Mouse (Mus musculus) lung, postnatal 36 days (tissue): ENCODE measurements at regions not wholly inside any gene's neighbourhood (a gene's known extent, or its start where the extent isn't known, plus 50 kb on each side); places are given as distances from the start of the nearest gene placed in this dataset.

ENCODE experiments used
- DNase-seq: peaks from one replicate; pipeline ENCODE4 v3.0.0; 2022; ENCODE audit warnings: mixed read lengths

DNA sequence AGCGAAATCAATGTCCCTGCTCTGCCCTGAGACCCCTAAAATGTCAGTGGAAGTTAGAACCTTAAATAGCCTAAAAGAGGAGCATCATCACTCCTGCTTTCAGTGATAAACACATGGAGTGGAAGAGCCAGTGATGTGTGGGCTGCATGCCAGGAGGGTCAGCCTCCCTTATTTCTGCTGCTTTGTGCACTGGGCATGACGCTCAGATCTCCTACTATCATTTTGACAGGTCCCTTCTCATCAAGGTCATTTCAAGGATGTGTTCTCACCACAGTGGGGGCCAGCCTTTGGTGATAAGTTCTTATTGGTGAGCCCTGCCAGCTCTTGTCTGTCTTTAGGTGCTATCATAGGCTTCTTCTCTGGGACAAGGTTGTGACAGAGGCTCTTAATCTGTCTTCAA lies 215.5 kb upstream of the Dynlrb2 start:
- no peak for DNase-seq

DNA sequence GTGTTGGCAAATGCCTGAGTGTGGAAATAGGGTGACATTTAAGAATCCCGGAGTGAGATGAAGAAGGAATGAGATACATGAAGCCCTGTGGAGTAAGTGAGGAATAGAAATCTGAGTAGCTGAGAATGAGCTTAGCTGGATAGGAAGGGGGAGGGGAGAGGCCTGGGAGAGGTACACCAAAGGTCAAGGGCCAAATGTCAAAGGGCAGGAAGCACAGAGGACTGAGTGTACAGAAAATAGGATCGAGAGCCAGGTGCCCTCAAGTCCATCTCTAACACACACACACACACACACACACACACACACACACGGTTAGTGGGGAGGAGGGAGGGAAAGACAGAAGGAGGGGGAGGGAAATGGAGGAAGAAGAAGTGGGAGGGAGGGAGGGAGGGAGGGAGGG lies 220.8 kb upstream of the Dynlrb2 start:
- DNase-seq, result no peak

DNA sequence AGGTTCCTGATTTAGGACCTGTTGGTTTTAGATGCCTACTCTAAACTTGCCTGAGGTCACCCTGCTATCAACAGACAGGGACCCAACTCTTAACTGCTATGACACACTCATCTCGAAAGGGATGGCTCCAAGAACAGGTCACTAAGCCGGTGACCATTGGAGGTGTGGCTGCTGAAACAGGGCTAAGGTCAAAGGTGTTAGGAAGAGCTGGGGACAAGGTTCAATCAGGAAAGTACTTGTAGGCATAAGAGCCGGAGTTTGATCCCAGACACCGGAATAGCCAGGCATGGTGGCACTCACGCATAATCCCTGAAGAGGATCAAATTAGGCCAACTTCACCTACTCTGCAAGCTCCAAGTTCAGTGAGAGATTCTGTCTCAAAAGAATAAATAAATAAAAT lies 222.4 kb upstream of the Dynlrb2 start:
- DNase-seq, result no peak

DNA sequence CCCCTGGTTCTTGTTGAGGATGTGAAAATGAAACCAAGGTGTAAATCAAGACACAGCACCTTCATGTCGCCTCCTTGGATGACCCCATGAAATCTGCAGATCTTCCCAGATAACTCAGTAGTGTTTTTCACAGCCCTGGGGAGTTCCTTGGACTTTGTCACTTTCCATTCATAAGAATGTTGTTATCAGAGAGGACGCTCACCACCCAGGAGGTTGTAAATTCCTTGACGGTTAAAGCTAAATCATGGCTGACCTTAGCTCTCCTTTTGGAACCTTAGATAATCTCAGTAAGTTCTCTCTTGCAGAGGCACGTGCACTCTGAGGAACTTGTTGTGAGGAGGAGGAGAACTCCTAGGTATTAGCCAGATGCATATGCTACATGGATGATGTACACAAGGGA lies 229.8 kb upstream of the Dynlrb2 start:
- no peak for DNase-seq

DNA sequence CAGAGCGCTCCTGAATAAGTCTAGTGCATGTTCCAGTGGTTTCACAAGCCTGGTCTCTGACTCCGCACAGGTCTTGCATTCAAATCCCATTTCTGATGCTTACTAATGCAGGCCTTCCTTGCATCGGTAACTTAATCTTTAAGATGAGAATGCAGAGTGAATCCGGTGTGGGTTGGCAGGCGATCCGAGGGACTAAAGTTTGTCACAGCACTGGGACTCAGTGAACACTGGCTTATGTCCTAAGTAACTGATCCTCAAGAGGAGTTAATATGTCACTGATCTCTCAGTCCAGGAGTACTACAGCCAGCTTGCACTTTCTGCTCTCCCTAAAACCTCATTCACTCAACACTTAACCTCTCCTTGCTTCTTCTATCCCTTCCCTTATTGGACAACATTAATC lies 233.5 kb upstream of the Dynlrb2 start:
- no peak for DNase-seq

DNA sequence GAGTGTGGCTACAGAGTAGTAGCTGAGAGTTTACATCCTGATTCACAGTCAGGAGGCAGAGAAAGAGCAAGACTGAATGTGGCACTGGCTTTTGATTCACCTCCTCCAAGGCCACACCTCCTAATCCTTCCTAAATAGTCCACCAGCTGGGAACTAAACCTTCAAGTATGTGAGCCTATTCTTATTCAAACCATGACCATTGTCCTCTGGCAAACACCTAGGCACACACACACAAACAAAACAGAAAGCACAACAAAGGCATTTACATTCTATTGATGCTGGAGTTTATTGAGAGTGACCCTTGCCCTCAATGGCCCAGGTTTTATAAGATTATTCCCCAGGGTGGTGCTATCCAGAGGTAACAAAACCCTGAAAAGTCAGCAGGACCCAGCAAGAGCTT lies 235.4 kb upstream of the Dynlrb2 start:
- no peak for DNase-seq

DNA sequence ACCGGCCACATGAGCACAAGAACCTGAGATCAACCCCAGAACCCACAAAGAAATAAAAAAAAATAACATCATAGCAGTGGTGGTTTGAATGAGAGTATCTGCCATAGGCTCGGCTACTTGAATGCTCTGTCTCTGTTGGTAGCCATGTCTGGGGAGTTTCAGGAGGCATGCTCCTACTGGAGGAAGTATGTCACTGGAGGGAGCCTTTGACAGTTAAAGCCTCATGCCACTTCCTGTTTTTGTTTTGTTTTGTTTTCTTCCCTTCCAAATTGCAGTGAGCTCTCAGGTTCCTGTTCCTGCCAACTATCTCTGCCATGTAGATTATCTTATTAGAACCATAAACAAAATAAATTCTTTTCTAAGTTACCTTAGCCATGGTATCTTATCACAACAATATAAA lies 236.1 kb upstream of the Dynlrb2 start:
- DNase-seq, result no peak

DNA sequence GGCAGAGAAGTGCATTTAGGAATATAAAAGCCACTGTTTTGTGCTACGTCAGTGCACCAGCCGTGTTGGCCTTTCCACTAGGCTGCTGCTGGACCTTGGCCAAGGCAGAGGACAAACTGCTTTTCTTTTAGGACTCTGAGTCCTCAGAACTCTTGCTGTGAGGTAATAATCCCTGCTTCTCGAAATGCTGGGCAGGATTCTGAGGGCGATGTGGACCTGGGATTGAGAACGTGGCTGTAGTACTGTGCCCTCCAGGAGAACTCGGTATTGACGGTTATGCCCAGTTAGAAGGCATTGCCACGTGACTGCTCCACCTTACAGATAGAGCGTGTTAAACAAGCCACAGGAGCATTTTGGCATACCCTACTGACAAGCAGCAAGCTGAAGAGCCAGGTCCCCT lies 236.6 kb upstream of the Dynlrb2 start:
- peak; percentile 22 for DNase-seq

DNA sequence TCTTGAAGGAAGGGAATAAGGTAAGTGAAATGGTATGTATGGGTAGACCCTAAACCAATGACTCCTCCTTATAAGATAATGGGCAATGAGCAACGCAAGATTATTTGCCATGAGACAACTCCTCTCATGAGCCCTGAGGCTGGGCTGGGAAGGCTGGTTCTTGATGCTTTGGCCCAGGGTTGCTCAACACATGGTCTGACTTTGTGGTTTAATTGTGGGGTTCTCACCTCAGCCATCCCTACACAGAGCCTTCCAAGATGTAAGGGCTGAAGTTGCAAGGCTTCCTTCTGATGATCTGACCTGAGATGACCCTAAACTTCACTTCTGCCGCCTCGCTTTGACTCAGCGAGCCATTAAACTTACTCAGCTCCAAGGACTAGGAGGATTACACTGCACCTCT lies 237.8 kb upstream of the Dynlrb2 start:
- no peak for DNase-seq

DNA sequence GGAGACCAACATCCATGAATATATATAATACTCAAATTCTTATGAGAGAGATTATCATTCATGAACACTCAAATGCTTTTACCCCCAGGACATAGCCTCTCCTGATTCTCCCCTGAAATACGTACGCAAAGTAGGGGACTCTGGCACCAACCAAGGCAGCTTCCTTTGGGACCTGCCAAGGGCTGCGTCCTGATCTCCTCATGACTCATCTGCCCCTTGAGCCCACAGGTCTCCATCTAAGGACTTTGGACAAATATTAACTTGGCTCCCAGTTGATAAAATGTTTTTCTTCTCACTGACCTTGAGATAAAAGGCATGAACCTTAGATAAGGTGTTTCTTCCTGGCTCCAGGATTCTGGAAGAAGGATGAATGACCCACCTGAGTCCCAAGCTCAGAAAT lies 239.2 kb upstream of the Dynlrb2 start:
- DNase-seq, result no peak

DNA sequence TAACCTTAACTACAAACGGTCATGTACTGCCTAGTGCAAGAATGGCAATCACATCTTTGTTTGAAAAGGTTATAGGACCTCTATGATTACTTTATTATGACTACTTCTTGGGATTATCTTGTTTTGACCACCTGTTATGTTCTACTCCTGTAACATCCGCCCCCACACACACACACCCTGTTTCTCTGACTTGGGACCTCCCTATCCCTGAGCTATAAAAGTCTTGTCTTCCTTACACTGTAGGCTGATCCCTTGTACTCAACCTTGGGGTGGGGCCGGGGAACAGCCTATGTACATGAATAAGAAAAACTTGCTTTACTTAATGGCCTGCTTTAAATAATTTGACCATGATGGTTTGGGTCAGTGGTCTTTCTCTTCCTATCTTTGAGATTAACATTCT lies 240.7 kb upstream of the Dynlrb2 start:
- DNase-seq, result no peak

DNA sequence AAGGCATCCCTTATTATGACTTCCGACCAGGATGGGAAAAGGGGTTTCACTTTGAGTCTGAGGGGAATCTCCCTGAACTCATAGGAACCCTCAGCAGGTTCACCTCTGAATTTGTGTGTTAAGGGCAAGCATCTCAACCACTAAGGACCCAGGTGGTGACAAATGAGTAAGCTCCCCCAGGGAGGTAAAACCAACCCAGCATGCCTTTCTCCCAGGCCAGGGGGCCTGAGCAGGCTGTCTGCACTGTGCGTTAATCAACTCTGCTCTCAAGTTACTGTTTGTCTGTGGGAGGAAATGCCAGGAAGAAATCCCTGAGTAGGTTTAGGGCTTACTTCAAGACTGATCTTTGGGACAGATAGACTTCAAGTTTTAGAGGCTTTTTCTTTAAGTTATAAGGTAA lies 243.5 kb upstream of the Dynlrb2 start:
- DNase-seq, result no peak

DNA sequence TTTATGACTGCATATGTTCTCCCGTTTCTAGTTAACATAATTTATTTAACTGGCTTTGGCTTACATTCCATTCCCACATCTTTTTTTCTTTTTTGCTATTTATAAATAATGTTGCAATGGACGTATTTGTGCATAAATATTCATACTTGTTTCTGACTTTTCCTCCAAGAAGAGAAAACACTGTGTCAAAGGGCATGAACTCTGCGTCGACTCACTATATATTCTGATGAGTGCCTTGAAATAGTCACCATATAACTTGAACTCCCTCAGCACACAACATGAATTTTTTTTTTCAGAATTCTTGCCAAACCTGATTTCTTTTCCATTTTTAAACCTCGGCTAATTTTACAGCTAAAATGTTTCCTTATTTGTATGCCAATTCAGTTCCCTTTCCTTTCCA lies 249.4 kb upstream of the Dynlrb2 start:
- no peak for DNase-seq

DNA sequence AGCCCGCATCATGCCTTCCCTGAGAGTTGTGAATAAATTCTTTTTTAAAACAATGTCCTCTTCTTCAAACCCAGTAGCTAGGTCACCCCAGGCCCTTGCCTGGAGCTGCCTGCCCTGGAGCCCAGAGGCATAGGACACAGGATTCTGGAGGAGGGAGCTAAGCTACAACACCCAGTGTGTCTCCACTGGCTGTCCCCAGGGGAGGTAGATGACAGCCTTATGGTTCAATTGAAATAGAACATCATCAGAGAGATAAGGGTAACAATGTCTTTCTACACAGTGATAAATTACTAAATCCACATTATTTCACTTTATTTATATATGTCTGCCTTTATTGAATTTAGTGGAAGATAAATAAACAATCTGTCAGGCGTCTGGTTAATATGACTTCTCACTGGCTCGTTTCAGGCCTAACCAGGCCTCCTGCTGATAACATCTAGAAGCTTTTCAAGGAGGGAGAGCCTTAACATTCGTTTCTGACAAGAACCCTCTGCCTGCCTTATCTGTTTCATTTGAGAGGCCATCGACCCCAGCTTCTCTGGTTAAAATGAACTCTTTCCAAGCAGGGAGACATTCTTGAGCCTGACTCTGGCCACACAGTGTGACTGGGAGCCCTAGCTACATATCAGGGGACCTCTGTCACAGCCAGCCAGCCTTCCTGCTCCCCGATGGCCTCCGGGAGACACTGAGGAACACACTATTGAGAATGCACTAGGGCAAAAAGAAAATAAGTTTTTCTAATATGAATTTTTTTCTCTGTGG lies 252.1 kb upstream of the Dynlrb2 start:
- DNase-seq, result no peak

DNA sequence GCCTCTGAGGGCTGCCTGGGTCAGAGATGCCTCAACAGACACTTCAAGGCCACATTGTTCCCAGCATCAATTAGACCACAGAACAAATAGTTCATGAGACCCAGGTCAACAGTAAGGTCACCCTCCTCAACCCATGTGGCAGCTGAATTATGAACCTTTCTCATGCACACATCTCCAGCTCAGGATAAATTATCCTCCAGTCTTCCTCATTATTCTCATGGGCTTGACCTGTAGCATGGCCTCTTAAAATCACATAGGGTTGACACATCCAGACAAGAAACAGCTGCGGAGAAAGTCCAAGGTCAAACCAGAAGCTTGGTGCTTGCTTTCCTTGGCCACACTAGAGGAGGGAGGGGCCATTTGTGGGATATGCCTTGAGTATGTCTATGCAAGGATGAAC lies 256.4 kb upstream of the Dynlrb2 start:
- DNase-seq, result no peak

DNA sequence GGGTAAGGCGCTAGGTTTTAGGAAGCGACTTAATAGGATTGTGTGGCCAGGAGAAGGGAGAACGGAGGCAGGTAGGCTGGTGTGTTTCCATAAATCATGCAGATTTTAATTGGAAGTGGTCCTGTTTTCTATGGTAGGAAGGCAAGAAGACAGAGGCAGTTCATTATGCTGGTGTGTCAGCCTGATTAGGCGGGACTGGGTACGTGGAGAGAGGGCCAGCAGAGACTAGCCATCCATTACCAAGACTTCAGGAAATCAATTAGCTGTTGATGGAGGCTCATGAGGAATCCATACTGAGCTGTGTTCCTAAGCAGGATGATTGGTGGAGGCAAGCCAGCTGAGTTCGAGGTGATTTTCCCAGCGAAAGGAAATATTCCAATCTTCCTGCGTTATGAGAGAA lies 261.3 kb upstream of the Dynlrb2 start:
- no peak for DNase-seq

DNA sequence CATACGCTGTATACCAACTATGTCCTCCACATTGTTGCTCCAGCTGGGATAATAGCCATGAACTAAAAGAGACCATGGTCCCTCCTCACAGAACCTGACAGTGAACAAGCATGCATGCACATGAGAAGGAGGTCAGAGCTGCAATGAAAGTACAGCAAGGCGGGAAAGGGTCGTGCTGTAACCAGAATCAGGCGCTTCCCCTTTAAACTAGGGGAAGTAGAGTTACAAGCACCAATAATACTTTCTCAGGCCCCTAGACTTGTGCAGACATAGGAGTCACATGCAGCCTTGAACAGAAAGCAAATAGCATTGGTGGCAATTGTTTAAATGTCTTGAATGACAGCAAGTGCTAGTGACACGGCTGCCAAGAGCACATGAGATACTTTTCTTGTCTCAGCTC lies 261.8 kb upstream of the Dynlrb2 start:
- DNase-seq, result no peak

DNA sequence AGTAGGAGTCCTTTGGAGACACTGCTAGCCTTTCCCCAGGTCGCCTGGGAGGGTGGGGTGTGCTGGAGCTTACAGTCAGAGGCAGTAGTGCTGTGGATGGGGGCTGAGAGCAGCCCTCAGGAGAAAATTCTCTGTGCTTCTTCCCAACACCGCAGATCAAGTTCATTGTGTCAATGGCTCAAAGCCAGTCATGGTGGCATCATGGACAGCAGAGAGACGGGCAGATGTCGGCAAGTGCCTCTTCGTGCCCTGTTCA lies 262.9 kb upstream of the Dynlrb2 start:
- DNase-seq, result no peak

DNA sequence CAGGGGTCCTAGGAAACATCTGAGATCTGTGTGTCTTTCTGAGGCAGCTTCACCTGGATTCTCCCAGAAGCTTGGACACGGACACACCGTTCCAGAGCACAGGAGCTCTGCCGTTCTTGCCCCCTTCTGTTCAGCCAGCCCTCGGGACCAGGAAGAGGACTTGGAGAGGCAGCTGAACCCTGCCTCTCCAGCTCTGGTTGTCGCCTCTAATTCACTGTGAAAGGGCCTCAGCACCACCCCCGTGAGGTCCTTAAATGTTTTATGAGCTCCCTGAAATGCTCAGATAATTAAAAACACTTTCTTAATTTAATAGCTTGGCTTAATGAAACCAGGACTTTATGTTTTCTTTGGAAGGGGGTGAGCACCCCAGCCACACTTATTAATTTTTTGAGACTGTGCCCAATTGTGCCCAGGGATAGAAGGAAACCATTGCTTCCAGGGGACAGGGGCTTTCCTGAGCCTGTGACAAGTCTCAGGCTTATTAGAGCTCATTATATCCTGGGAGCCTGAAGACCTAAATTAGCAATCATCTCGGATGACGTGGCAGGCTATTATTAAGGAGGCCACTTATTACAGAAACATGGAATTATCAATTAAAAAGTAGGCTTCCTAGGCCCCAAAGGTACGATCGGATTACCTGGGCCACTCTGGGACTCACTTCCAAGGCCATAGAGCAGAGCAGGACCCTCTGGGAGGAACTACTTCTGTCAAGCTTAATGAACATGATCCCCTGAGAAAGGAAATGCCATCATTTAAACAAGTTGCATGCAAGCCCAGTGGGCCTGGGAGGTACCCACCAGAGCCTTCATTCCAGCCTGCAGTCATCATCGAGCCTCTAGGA lies 263.4 kb upstream of the Dynlrb2 start:
- DNase-seq, result no peak

DNA sequence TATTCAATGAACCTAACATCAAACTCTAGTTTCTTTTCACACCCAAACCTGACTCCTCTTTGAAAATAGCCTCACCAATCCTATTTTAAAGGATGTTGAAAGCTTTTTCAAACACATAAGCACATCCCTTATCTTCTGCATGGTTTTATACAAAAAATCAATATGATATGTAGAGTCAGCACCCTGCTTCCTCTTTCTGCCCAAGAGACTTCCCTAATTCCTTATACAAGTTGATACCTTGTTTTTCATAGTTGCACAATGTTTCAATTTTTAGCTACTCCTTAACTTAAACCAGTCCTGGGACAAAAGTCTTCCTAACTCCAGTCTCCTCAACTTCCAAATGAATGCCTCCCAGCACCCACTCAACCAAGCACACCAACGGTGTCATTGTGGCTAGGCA lies 266.1 kb upstream of the Dynlrb2 start:
- DNase-seq, result no peak

DNA sequence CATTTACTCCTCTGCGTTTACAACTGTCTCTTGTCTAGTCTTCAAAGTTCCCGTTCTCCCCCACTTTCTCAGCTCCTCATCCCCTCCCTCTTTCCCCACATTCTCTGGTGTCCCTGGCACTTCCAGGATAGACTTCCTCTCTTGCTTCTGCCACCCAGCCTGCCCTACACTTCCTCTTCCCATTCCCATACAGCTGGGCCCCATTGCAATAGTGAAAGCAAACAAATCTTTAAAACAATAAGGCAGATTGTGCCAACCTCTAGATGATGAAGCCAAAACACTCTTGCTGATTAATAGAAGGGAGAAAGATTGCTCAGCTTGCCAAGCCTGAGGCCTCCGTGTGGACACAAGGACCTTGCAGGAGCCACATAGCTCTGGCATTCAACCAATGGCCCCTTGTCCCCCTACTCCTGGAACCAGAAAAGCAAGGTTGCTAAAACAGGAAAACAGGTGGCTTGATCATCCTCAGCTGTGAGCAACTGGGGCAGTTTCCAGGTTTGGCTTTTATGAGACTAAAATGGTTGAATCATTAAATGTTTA lies 267.1 kb upstream of the Dynlrb2 start:
- DNase-seq, result peak; percentile 39

DNA sequence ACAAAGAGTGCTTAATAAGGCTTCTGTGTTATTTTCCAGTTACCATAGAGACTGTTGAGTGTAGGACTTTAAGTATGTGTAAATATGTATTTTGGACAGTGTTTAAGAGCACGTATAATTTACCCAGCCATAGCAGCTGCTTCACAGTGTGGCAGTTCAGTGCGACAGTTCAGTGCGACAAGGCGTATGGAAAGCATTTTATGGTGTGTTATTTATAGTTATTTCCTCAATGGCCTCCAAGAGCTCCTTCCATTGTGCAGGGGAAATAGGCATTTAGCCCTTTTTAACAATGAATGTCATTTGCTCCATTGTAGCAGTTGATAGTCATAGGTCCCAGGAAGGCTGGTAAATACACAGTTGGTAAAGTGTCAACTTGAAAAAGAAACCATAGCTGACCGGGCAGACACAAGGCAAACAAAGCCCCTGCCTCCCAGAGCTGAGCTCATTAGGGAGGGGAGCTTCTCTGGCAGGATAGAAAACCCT lies 275.1 kb upstream of the Dynlrb2 start:
- DNase-seq, result peak; percentile 27

DNA sequence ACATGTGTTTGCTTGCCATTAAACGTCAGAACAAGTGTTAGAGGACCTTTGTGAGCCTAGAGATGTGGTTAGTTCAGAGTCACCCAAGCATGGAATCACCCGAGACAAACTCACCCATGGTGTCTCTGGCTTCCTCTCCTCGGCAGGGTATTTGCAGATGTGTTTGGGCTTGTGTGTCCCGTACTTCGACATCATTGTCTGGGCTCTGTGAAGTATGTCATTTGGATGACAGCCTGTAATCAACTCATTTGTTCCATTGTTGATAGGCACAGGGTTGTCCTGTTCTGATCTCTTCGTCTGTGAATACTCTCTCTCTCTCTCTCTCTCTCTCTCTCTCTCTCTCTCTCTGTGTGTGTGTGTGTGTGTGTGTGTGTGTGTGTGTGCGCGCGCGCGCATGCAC lies 277.8 kb upstream of the Dynlrb2 start:
- no peak for DNase-seq

DNA sequence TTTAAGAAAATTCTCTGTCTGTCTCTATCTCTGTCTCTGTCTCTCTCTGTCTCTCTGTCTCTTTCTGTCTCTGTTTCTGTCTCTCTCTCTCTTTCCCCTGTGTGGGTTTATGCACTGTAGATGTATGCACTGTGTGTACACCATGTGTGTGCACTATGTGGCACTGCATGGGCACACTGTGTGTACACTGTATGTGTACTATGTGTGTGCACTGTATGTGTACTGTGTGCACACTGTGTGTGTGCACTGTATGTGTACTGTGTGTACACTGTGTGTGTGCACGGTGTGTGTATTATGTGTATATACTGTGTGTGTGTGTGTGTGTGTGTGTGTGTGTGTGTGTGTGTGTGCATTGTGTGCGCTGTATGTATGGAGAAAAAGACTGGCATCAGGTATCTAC lies 281.5 kb upstream of the Dynlrb2 start:
- DNase-seq, result no peak

DNA sequence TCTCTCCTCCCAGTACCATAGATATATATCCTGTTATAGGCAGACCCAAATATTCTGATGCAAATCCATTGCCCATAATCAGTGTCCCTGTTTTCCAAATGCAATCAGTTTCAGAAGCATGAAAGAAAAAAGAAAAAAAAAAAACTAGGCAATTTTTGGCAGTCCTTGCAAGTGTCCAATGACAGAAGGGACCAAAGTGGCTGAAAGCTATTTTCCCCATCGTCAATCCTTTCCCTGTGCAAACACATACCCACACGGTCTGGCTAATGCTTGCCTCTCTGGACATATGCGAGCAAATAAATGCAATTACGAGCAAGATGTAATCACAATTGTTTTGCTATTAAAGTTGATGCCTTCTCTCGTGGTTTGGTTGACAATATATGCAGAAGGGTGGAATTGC lies 288.9 kb upstream of the Dynlrb2 start:
- DNase-seq, result no peak
